Mouse (Mus musculus) urinary bladder, postnatal 10 days (tissue): ENCODE data around the gene Fam117b.

Experiments used
- DNase-seq: peaks from one replicate; pipeline ENCODE4 v3.0.0; 2022; ENCODE audit warnings: low spot score

Gene Fam117b

DNA sequence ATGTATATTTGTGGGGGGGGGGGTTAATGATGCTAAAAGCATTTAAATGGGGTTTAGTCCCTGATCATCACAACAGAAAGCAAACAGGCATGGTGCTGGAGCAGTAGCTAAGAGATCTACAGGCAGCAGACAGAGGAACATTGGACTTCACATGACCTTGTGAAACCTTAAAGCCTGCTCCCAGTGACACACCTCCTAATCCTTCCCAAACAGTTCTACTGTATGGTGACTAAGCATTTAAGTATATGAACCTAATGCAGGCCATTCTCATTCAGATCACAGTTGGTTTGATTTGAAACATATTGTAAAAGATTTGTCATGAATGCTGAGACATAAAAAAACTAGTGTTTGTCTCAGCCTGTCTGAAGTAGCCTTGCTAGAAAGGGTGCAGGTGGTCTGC is 73.8 kb downstream of the Fam117b start:
- no peak for DNase-seq

DNA sequence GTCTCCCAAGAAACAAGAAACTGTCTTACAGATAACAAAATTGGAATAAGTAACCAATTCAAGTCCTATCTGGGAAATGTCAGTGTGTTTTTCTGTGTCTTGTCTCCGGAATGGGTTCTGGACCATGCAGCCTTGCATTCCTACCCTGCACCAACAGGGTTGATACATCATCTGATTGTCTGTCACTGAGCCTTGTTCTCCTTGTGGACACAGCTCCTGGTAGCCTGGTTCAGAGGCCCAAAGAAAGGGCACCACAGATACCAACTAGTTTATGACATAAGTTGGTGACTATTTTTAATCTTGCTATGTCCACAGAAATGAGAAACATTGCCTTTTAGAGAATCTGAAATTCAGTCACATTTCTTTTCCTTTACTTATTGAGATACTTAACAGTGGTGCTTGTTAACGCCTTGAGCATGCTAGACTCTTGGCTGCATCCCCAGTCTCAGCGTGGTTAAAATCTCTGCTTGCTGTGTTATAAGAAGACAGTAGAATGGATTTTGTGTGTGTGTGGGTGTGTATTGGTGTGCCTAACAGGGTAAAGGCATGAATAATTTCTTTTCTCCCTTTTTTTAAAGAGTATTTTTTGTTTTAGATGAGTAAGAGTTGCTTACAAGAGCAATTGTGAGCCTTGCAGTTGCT is 74.7 kb downstream of the Fam117b start:
- DNase-seq: no peak

DNA sequence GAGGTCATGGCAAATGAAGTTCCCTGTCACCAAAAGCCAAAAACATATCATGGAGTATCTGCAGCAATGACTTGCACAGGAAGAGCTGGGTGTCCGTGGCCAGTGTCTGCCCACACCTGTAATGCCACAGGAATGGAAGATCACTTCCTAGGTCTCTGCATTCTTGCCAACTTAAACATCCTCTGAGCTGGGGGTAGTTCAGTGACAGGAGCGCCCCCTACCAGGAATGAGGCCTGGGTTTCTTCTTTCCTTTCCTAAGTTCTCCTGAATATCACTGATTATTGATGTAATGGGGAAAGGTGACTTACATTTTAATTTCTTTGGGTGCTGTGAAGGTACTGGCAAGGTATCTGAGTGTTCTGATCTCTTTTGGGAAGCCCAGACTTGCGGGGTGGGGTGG is 82.8 kb downstream of the Fam117b start:
- DNase-seq: no peak

DNA sequence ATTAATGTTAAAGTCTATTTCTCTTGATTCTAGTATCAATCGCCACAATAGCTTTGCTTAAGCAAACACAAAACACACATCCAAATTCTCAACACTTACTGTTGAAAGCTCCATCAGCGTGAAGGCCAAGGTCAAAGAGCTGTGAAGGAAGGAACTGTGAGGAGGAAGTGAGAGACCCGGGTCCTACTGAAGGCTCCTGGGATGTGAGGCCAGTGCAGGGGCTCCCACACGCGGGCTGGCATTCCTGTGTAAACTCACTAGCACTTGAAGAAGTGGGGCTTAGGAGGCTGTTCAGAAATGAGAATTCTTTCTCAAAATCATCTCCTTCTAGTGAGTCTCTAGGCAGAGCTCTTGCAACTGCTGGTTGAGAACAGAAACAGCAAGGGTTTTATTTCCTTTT is 84.5 kb downstream of the Fam117b start:
- no peak for DNase-seq

DNA sequence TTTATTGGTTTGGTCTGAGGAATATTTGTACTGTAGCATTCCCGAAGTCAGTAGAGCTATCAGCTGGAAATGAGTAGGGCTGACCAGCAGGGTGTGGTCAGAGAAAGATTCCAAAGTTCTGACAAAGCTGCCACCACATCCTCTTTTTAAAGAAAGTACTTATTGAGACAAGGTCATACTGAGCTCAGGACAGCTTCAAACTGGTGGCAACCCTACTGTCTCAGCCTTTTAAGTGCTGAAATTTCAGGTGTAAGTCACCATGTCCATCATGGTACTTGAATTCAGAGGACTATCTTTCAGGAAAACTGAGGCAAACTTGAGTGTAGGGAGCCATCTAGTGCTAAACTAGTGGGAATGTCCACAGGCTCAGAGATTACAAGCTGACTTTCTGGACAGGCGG is 87.5 kb downstream of the Fam117b start:
- DNase-seq: no peak

DNA sequence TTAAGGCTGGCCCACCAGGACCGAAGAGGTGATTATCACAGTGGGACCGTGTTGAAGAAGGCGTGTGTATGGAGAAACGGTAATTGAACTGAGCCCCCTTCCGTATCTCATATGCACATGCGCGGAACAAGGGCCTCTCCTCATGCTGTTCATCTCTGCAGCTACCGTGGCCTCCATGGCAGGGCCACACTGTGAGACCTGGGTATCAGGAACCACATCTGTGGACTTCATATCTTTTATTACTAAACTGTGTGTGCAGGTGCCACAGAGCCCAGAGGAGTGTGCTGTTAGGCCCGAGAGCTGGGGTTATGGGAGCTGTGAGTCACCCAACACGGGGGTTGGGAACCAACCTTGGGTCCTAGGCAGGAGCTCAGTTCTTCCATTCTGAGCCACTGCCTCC is 94.5 kb downstream of the Fam117b start:
- no peak for DNase-seq

DNA sequence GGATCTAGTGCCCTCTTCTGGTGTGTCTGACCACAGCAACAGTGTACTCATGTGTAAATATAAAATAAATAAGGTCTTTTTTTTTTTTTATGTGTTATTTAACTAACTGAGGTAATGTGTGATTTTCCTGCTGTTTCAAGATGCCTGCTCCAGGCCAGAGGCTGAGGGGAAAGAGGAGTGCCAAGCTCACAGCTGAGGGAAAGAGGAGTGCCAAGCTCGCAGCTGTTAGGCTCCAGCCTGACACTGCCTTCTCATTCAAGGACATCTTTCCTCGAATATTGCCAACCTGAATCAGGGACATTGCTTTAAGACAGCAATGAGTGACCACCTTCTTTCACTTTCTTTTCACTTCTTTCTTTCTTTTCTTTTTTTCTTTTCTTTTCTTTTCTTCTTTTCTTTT is 95.9 kb downstream of the Fam117b start:
- DNase-seq: no peak

DNA sequence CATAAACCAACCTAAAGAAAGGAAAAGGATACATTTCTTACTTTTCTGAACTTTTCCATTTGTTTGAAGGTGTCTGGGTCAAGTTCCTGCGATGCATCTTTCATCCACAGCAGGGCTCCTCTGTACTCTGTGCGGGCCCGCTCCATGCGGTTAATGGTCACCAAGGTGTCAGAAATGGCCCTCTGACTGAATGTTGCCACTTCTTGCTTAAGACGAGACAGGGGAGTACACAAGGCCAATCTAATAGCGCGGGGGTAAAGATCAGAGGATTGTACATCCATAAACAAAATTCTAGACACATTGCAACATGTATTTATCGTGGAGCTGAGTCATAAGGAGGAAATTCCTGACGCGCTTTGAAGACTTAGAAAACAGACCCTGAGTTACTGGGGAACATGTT is 101.0 kb downstream of the Fam117b start:
- no peak for DNase-seq

DNA sequence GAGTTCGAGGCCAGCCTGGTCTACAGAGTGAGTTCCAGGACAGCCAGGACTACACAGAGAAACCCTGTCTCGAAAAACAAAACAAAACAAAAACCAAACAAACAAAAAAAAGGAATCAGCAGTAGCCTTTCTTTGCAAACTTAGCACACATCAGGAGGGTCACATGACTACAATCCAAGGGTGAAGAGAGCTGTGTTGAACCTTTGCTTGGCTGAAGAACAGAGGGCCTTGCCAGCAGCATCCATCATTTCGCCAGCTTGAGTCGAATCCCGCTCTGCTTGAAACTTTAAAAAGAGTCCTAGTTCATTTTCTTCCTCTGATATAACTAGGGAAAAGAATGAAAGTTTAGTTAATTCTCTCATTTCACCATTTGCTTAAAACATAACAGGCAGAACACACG is 102.7 kb downstream of the Fam117b start:
- no peak for DNase-seq

DNA sequence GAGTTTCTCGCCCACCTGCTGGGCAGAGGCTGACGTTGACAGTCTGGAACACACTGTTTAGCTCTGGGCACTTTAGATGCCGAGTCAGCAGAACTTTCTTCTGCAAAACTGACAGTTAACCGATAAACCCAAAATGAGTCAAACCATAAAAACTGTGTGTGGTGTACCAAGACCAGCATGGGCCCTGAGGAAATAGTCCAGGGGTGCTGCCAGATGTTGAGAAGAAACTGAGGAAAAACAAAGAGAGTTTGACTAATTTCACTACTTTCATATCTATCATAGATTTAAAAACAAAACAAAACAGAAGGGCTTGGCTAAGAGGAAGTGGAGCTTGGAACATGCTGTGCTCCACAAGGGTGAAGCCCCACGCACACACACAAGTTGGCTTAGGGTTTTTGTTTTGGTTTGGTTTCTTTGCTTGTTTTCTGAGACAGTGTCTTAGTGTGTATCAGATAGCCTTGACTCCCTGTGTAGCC is 103.4 kb downstream of the Fam117b start:
- no peak for DNase-seq

DNA sequence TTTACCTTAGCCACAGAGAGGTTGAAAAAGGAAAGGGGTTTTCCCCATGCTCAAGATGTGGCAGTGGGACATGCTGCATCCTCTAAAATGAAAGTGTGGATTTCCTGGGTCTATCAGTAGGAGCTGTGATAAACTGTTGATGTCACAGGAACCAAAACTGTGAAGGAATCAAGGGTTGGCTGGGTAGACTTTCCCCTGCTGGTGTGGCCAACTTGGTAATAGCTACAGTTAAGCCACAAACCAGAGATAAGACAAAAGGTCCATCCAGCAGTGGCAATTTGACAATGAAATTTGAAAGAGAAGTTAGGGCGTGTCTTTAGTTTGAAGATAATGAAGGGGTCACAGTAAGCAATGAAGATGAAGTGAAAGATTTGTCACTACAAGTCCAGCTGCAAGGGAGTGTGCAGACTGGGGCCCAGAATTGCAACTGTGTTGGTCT is 104.2 kb downstream of the Fam117b start:
- DNase-seq: no peak
